Mouse (Mus musculus) hindbrain, postnatal 0 days (tissue): ENCODE data around the gene Tmem165. TPM values are rescaled to one million over a fixed set of nuclear protein-coding genes. Genes with fewer than 3 reads are reported as not detected.

ENCODE experiments used
- ATAC-seq: fragments of 200-750 bp; cut with Nextera tagmentation; 2 replicates; pipeline ENCODE4 v1.8.0; 2017; ENCODE audit warnings: mild to moderate bottlenecking, moderate TSS enrichment, moderate library complexity
- DNase-seq: peaks from one replicate; pipeline ENCODE4 v3.0.0-alpha.2; 2015; ENCODE audit warnings: low spot score
- H3K27ac ChIP-seq: fragments of 300-500 bp; sonication (generic); 2 replicates; pipeline ENCODE4 v1.5.1; 2014; ENCODE audit warnings: mild to moderate bottlenecking
- H3K27me3 ChIP-seq: fragments of 300-500 bp; sonication (generic); 2 replicates; pipeline ENCODE4 v1.6.1; 2014; ENCODE audit warnings: low read length, mixed read lengths; ENCODE audit not compliant: insufficient read depth
- H3K36me3 ChIP-seq: fragments of 300-500 bp; sonication (generic); 2 replicates; pipeline ENCODE4 v1.6.1; 2014; ENCODE audit warnings: low read length, mixed read lengths; ENCODE audit not compliant: insufficient read depth
- H3K4me1 ChIP-seq: fragments of 300-500 bp; sonication (generic); 2 replicates; pipeline ENCODE4 v1.6.1; 2014; ENCODE audit warnings: antibody characterized with exemption, low read length, mixed read lengths; ENCODE audit not compliant: insufficient read depth
- H3K4me2 ChIP-seq: fragments of 300-500 bp; sonication (generic); 2 replicates; pipeline ENCODE4 v1.6.1; 2014; ENCODE audit warnings: low read depth, mild to moderate bottlenecking, low read length, moderate library complexity, mixed read lengths
- H3K4me3 ChIP-seq: fragments of 300-500 bp; sonication (generic); 2 replicates; pipeline ENCODE4 v1.5.1; 2014; ENCODE audit warnings: low read length
- H3K9ac ChIP-seq: fragments of 300-500 bp; sonication (generic); replicated peaks from 2 replicates; pipeline ENCODE4 v1.6.1; 2014; ENCODE audit warnings: mild to moderate bottlenecking, low read length, moderate library complexity, mixed read lengths
- H3K9me3 ChIP-seq: fragments of 300-500 bp; sonication (generic); 2 replicates; pipeline ENCODE4 v1.6.1; 2016; ENCODE audit warnings: low read length, mixed read lengths
- CTCF ChIP-seq: IDR thresholded peaks from 2 replicates; pipeline ENCODE4 v1.5.1; 2016; ENCODE audit warnings: antibody characterized with exemption, control low read depth, low read depth
- WGBS: fragments of 180-500 bp; shearing (Covaris S2); extraction: QIAGEN DNeasy Blood & Tissue Kit; methylation state at CpG from one replicate; pipeline ENCODE4 v1.1.7; 2014; 5-methylcytosine and 5-hydroxymethylcytosine counted together
- polyA plus RNA-seq: library from polyadenylated mRNA; unstranded; fragments of >200 nt; fragmentation: Nextera tagmentation; extraction: Ambion mirVana; gene quantifications from 2 replicates; pipeline ENCODE4 v1.2.1, GENCODE M21; 2015
- total RNA-seq: library from RNA; depleted of rRNA; stranded (reverse); fragments of >200 nt; gene quantifications from 2 replicates; pipeline ENCODE4 v1.2.3, GENCODE M21; 2014

Tmem165 gene
- total and polyA plus RNA-seq, 2 experiments from 2014 or later, result 49.4 to 68.0 TPM

DNA sequence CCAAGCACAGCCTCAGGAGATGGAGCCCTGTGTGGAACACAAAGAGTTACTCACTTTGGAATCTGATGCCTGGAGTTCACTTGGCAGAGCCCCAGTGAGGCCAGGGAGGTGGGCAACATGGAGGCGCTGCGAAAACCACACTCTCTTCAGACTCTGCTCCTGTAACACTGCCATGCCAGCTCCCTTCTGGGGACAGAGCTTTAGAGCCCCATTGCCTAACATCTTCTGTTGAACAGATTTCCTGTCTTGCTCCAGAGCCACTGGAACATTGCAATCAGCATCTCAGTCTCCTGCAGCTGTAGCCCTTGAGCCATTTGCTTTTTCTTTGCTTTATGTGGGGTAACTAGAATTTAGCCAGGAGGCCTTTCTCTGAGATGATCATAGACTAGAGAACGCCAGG lies 1.4 kb upstream of the Tmem165 start:
- no peak overlapping the region for H3K9ac ChIP-seq
- no peaks in the 10 kb centered on the region for H3K36me3 ChIP-seq
- peaks cover 10% of the 10 kb centered on the region; the same call in 1 of the 2 replicates for H3K4me1 ChIP-seq
- no peaks in the 10 kb centered on the region for H3K9me3 ChIP-seq
- no peak for DNase-seq
- no peak for TF ChIP-seq CTCF
- no peaks in the 10 kb centered on the region for H3K27me3 ChIP-seq
- no peak overlapping the region for H3K4me3 ChIP-seq
- H3K27ac ChIP-seq, result no peak overlapping the region
- 51% methylated on average over 3 of the region's 3 CpGs for WGBS
- no peak for ATAC-seq
- H3K4me2 ChIP-seq, result no peak overlapping the region

DNA sequence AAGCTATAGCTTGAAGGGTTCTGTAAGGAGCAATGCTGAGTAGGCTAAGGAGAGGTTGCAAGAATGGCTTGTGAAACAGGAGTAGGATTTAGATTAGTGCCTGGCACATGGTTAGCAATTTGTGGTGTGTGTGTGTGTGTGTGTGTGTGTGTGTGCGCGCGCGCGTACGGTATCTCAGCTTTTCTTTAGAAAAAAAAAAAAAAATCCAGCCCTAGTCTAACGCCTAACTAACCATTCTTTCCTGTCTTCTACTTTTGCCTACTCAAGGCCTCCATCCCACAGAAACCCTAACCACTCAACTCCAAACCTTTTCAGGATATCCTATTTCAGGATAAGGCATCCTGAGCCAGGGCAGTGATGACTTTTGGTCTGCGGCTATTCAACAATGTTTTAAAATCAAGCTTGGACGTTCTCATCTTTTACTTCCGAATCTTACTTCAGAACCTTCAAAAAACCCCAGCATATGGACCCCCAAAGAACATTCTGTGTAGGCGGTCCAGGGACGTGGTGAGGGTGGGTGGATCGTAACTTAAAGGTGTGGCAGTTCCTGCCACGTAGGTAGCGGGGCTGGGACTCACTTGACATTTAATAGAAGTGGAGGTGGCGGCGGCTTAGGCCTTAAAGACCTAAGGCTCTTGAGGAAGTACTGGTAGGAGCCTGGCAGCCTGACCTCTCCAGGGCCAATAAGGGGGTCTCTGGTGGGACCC lies 484 bp upstream of the Tmem165 start:
- Histone ChIP-seq H3K4me1 (peaks cover 10% of the 10 kb centered on the region; the same call in 1 of the 2 replicates), H3K27me3 (no peaks in the 10 kb centered on the region), H3K36me3 (no peaks in the 10 kb centered on the region), H3K9ac (peak overlapping the region; percentile 94), H3K27ac (peak overlapping the region; percentile 97; the same call in 1 of the 2 replicates), H3K4me3 (peak overlapping the region; percentile 89), H3K9me3 (no peaks in the 10 kb centered on the region), H3K4me2 (peak overlapping the region; percentile 79)
- no peak for TF ChIP-seq CTCF
- DNase-seq (no peak), ATAC-seq (no peak; the same call in 1 of the 2 replicates)
- WGBS, result 39% methylated on average over 17 of the region's 17 CpGs

DNA sequence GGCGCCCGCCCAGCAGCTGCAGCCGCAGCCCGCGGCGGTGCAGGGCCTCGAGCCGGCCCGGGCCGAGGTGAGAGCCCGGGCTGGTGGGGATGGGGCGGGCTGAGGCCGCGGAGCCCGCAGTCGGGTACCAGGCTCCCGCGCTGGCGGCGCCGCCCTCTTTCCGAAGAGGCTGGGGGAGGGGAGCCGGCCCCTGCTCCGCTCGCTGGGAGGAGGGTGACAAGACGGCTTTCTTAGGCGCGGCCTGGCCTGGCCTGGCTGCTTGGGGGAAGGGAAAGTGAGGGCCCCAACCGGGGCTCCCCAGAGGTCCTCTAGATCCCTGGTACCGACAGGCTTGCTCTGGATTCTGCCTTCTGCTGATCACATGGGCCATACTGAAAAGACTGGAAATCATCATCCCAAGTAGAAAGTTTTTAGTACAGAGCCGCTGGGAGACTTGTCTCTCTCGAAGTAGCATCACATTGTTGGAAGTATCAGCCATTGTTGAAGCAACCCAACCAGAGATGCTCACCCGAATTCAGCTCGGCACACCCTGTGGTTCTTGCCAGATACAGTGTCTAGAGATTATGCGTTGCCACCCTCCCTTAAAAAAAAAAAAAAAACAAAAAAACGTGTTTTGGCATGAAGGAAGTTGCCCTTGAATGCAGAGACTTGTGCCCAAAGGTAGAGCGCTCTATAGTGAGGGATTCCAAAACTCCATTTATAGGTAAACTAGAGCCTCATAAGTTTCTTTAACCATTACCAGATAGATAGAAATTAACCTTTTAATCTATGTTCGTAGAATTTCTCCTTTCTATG lies 803 bp downstream of the Tmem165 start:
- H3K27me3 ChIP-seq, result no peaks in the 10 kb centered on the region
- peak overlapping the region; percentile 97 for H3K27ac ChIP-seq
- peaks cover 10% of the 10 kb centered on the region; the same call in 1 of the 2 replicates for H3K4me1 ChIP-seq
- H3K36me3 ChIP-seq, result no peaks in the 10 kb centered on the region
- DNase-seq (peak; percentile 77), ATAC-seq (peak; percentile 87)
- no peak for TF ChIP-seq CTCF
- 3% methylated on average over 37 of the region's 38 CpGs for WGBS
- peak overlapping the region; percentile 79 for H3K4me2 ChIP-seq
- peak overlapping the region; percentile 94 for H3K9ac ChIP-seq
- H3K4me3 ChIP-seq, result peak overlapping the region; percentile 89
- no peaks in the 10 kb centered on the region for H3K9me3 ChIP-seq

DNA sequence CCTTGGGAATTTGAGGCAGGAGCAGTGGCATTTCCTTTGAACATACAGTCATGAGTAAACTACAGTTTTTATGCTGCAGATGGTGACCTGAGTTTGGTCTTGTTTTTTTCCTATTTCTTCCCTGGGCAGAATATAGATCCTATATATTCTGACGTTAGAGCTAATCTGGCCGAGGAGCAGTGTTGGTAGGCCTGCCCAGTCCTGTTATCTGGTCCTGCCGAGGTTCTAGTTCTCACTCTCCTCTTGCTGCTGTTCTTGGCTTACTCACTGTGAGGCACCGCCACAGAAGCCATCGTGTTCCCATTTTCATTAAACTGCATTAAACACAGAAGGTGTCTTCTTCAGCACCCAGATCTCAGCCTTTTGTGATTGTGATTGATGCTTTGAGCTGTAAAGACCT lies 4.2 kb downstream of the Tmem165 start:
- H3K4me3 ChIP-seq, result no peak overlapping the region
- 85% methylated on average over 5 of the region's 5 CpGs for WGBS

DNA sequence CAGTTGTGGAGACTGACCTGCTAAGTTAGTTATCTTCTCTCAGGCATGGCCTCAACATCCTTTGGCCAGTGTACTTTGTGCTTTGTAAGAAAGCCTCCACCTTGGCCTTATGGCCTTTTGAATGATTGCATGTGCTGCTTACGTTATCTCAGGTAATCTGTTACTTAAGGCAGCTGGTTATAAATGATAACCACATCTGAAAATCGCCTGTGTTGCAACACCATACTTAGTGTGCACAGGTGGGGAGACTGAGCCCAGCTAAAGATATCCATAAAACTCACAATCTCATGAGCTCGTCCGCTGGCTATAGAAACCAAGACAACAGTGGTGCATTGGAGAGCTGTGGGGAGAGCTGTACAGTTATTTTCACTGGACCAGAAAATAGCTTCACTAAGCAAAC lies 6.9 kb downstream of the Tmem165 start:
- H3K27me3 ChIP-seq, result no peaks in the 10 kb centered on the region
- DNase-seq (no peak), ATAC-seq (no peak)
- no peak overlapping the region for H3K4me3 ChIP-seq
- no peak overlapping the region for H3K4me2 ChIP-seq
- no peak overlapping the region for H3K27ac ChIP-seq
- H3K36me3 ChIP-seq, result 0 out of 2 replicates have a peak, but pooled peaks cover 5% of the 10 kb centered on the region
- H3K9me3 ChIP-seq, result no peaks in the 10 kb centered on the region
- 93% methylated on average over 4 of the region's 4 CpGs for WGBS
- TF ChIP-seq CTCF, result no peak
- H3K4me1 ChIP-seq, result no peaks in the 10 kb centered on the region
- H3K9ac ChIP-seq, result no peak overlapping the region

More for the DNA sequence above, 4.2 kb downstream of the Tmem165 start:
- peaks cover 10% of the 10 kb centered on the region; the same call in 1 of the 2 replicates for H3K4me1 ChIP-seq
- no peak for ATAC-seq
- H3K9me3 ChIP-seq, result no peaks in the 10 kb centered on the region
- no peaks in the 10 kb centered on the region for H3K36me3 ChIP-seq
- no peak overlapping the region for H3K27ac ChIP-seq
- H3K9ac ChIP-seq, result no peak overlapping the region
- no peak overlapping the region for H3K4me2 ChIP-seq
- no peak for TF ChIP-seq CTCF
- no peak for DNase-seq
- no peaks in the 10 kb centered on the region for H3K27me3 ChIP-seq

DNA sequence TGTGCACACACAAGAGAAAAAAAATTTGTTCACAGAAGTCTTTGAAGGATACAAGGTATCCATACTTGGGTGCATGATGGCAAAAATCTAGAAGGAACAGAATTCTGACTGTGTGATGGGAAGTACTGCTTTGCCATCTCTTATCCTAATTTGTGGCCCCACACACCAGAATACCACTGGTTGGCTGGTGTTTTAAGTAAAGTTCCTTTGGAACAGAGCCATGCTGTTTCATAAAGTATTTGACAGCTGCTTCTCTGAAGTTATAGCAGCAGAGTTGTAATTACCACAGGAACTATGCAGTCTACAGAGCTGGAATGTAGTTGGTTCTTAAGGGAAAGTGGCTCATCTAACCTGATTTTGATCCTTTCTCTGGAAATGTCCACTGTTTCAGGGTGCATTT lies 9.4 kb downstream of the Tmem165 start:
- no peaks in the 10 kb centered on the region for H3K9me3 ChIP-seq

More for the DNA sequence above, 9.4 kb downstream of the Tmem165 start:
- 0 out of 2 replicates have a peak, but pooled peaks cover 5% of the 10 kb centered on the region for H3K36me3 ChIP-seq
- no peak overlapping the region for H3K27ac ChIP-seq
- H3K9ac ChIP-seq, result no peak overlapping the region
- no peak for TF ChIP-seq CTCF
- H3K27me3 ChIP-seq, result no peaks in the 10 kb centered on the region
- H3K4me3 ChIP-seq, result no peak overlapping the region
- ATAC-seq (no peak), DNase-seq (no peak)
- H3K4me2 ChIP-seq, result no peak overlapping the region
- H3K4me1 ChIP-seq, result no peaks in the 10 kb centered on the region
